Mouse (Mus musculus) intestine, embryonic 15.5 days (tissue): ENCODE results near the gene Dedd2. TPM values are rescaled to one million over a fixed set of nuclear protein-coding genes. Genes with fewer than 3 reads are reported as not detected.
A peak's percentile ranks its signal among the peaks of the same experiment; 100 is the strongest.

Experiments
- ATAC-seq: fragments of 200-750 bp; cut with Nextera tagmentation; 2 replicates; pipeline ENCODE4 v1.8.0; 2017; ENCODE audit warnings: moderate TSS enrichment, moderate library complexity
- H3K27ac ChIP-seq: fragments of 300-500 bp; sonication (generic); 2 replicates; pipeline ENCODE4 v1.5.1; 2015; ENCODE audit warnings: mild to moderate bottlenecking, inconsistent platforms
- H3K27me3 ChIP-seq: fragments of 300-500 bp; sonication (generic); replicated peaks from 2 replicates; pipeline ENCODE4 v1.6.1; 2015; ENCODE audit warnings: inconsistent platforms
- H3K36me3 ChIP-seq: fragments of 300-500 bp; sonication (generic); 2 replicates; pipeline ENCODE4 v1.6.1; 2015; ENCODE audit warnings: inconsistent platforms
- H3K4me1 ChIP-seq: fragments of 300-500 bp; sonication (generic); replicated peaks from 2 replicates; pipeline ENCODE4 v1.6.1; 2015; ENCODE audit warnings: inconsistent platforms
- H3K4me2 ChIP-seq: fragments of 300-500 bp; sonication (generic); replicated peaks from 2 replicates; pipeline ENCODE4 v1.6.1; 2015; ENCODE audit warnings: mild to moderate bottlenecking, inconsistent platforms
- H3K4me3 ChIP-seq: fragments of 300-500 bp; sonication (generic); replicated peaks from 2 replicates; pipeline ENCODE4 v1.5.1; 2015; ENCODE audit warnings: inconsistent platforms
- H3K9ac ChIP-seq: fragments of 300-500 bp; sonication (generic); 2 replicates; pipeline ENCODE4 v1.6.1; 2015; ENCODE audit warnings: inconsistent platforms
- H3K9me3 ChIP-seq: fragments of 300-500 bp; sonication (generic); 2 replicates; pipeline ENCODE4 v1.6.1; 2016; ENCODE audit warnings: inconsistent platforms
- WGBS: fragments of 180-500 bp; shearing (Covaris S2); methylation state at CpG from one replicate; pipeline ENCODE4 v1.1.7; 2015; 5-methylcytosine and 5-hydroxymethylcytosine counted together
- polyA plus RNA-seq: library from polyadenylated mRNA; unstranded; fragments of >200 nt; fragmentation: Nextera tagmentation; extraction: Ambion mirVana; gene quantifications from 2 replicates; pipeline ENCODE4 v1.2.1, GENCODE M21; 2015

The Dedd2 gene
- polyA plus RNA-seq, 1 experiment from 2014 or later, result 13.5 TPM

GRCm38 (mm10) chr7:25222275-25222967, 2.0 kb upstream of the Dedd2 start:
- H3K4me2 ChIP-seq, result peak overlapping the region; percentile 95

GRCm38 (mm10) chr7:25221102-25221883, 878 bp upstream of the Dedd2 start, which contains the start of gene Zfp526:
Gene Zfp526, plus strand, starts transcription at chr7:25221425.
- no peaks in the 10 kb centered on the region for H3K9me3 ChIP-seq
- peaks cover 18% of the 10 kb centered on the region; the same call in 1 of the 2 replicates for H3K36me3 ChIP-seq
- peak within 1 kb of the TSS; percentile 92 for H3K27ac ChIP-seq
- peak within 1 kb of the TSS; percentile 80 for H3K4me3 ChIP-seq
- peak within 1 kb of the TSS; percentile 79 for H3K9ac ChIP-seq
- no peaks in the 10 kb centered on the region for H3K27me3 ChIP-seq
- ATAC-seq, result peak; percentile 93
- H3K4me1 ChIP-seq, result peaks cover 40% of the 10 kb centered on the region
- peak within 1 kb of the TSS; percentile 95 for H3K4me2 ChIP-seq
- WGBS, result under 1% methylated on average over 45 of the region's 45 CpGs

More at GRCm38 (mm10) chr7:25222275-25222967, 2.0 kb upstream of the Dedd2 start:
- no peaks in the 10 kb centered on the region for H3K9me3 ChIP-seq
- H3K36me3 ChIP-seq, result peaks cover 29% of the 10 kb centered on the region
- peak overlapping the region; percentile 79 for H3K9ac ChIP-seq
- no peak overlapping the region for H3K27ac ChIP-seq
- no peaks in the 10 kb centered on the region for H3K27me3 ChIP-seq
- peaks cover 39% of the 10 kb centered on the region for H3K4me1 ChIP-seq
- WGBS, result 82% methylated on average over 10 of the region's 10 CpGs
- H3K4me3 ChIP-seq, result peak overlapping the region; percentile 80
- no peak for ATAC-seq

- Histone ChIP-seq H3K9me3 (no peaks in the 10 kb centered on the region), H3K27ac (peak overlapping the region; percentile 92), H3K4me1 (peaks cover 40% of the 10 kb centered on the region), H3K4me2 (peak overlapping the region; percentile 95), H3K36me3 (0 out of 2 replicates have a peak, but pooled peaks cover 8% of the 10 kb centered on the region), H3K27me3 (no peaks in the 10 kb centered on the region), H3K9ac (peak overlapping the region; percentile 79), H3K4me3 (peak overlapping the region; percentile 80)
- peak; percentile 80 for ATAC-seq
- 3% methylated on average over 31 of the region's 31 CpGs for WGBS
Observed at GRCm38 (mm10) chr7:25219756-25220456, 509 bp downstream of the Dedd2 start.

GRCm38 (mm10) chr7:25219416-25219750, 1.0 kb downstream of the Dedd2 start:
- Histone ChIP-seq H3K9ac (peak overlapping the region; percentile 74), H3K27me3 (no peaks in the 10 kb centered on the region), H3K4me1 (peaks cover 40% of the 10 kb centered on the region), H3K36me3 (0 out of 2 replicates have a peak, but pooled peaks cover 6% of the 10 kb centered on the region), H3K27ac (peak overlapping the region; percentile 92), H3K9me3 (no peaks in the 10 kb centered on the region), H3K4me2 (peak overlapping the region; percentile 95), H3K4me3 (peak overlapping the region; percentile 80)
- no peak for ATAC-seq
- WGBS, result 0% methylated on average over 16 of the region's 16 CpGs

GRCm38 (mm10) chr7:25218705-25219415, 1.6 kb downstream of the Dedd2 start:
- Histone ChIP-seq H3K4me2 (peak overlapping the region; percentile 95), H3K4me1 (peaks cover 40% of the 10 kb centered on the region), H3K9me3 (no peaks in the 10 kb centered on the region), H3K27ac (peak overlapping the region; percentile 92), H3K9ac (peak overlapping the region; percentile 74), H3K4me3 (peak overlapping the region; percentile 80), H3K27me3 (no peaks in the 10 kb centered on the region), H3K36me3 (0 out of 2 replicates have a peak, but pooled peaks cover 3% of the 10 kb centered on the region)
- peak; percentile 31 for ATAC-seq
- under 1% methylated on average over 52 of the region's 53 CpGs for WGBS

GRCm38 (mm10) chr7:25217653-25218395, 2.6 kb downstream of the Dedd2 start:
- 60% methylated on average over 12 of the region's 12 CpGs for WGBS
- no peak overlapping the region for H3K27ac ChIP-seq
- no peaks in the 10 kb centered on the region for H3K27me3 ChIP-seq
- 0 out of 2 replicates have a peak, but pooled peaks cover 3% of the 10 kb centered on the region for H3K36me3 ChIP-seq
- peak overlapping the region; percentile 95 for H3K4me2 ChIP-seq
- peak overlapping the region; percentile 74 for H3K9ac ChIP-seq
- peaks cover 37% of the 10 kb centered on the region for H3K4me1 ChIP-seq
- H3K9me3 ChIP-seq, result no peaks in the 10 kb centered on the region
- no peak for ATAC-seq
- H3K4me3 ChIP-seq, result peak overlapping the region; percentile 80; the same call in 1 of the 2 replicates

- Histone ChIP-seq H3K9me3 (no peaks in the 10 kb centered on the region), H3K27ac (no peak overlapping the region), H3K4me2 (no peak overlapping the region), H3K36me3 (peaks cover 6% of the 10 kb centered on the region; the same call in 1 of the 2 replicates), H3K4me3 (no peak overlapping the region), H3K27me3 (no peaks in the 10 kb centered on the region), H3K9ac (no peak overlapping the region), H3K4me1 (peaks cover 19% of the 10 kb centered on the region)
- no peak for ATAC-seq
- 94% methylated on average over 2 of the region's 2 CpGs for WGBS
Observed at GRCm38 (mm10) chr7:25214172-25214571, 6.2 kb downstream of the Dedd2 start.

GRCm38 (mm10) chr7:25213099-25213498, 7.3 kb downstream of the Dedd2 start:
- ATAC-seq, result no peak
- Histone ChIP-seq H3K27ac (no peak overlapping the region), H3K9ac (no peak overlapping the region), H3K4me2 (no peak overlapping the region), H3K36me3 (peaks cover 6% of the 10 kb centered on the region; the same call in 1 of the 2 replicates), H3K4me1 (peaks cover 14% of the 10 kb centered on the region), H3K4me3 (no peak overlapping the region), H3K27me3 (no peaks in the 10 kb centered on the region), H3K9me3 (no peaks in the 10 kb centered on the region)
- 74% methylated on average over 3 of the region's 3 CpGs for WGBS

GRCm38 (mm10) chr7:25210482-25210881, 9.9 kb downstream of the Dedd2 start:
- no peak overlapping the region for H3K27ac ChIP-seq
- no peaks in the 10 kb centered on the region for H3K27me3 ChIP-seq
- no peaks in the 10 kb centered on the region for H3K9me3 ChIP-seq
- WGBS, result 78% methylated on average over 4 of the region's 4 CpGs
- no peak overlapping the region for H3K4me2 ChIP-seq
- H3K36me3 ChIP-seq, result peaks cover 6% of the 10 kb centered on the region; the same call in 1 of the 2 replicates
- peaks cover 14% of the 10 kb centered on the region for H3K4me1 ChIP-seq
- no peak for ATAC-seq
- H3K4me3 ChIP-seq, result no peak overlapping the region
- H3K9ac ChIP-seq, result no peak overlapping the region

- peak overlapping the region; percentile 14 for H3K4me2 ChIP-seq
- no peak overlapping the region for H3K4me3 ChIP-seq
- H3K9ac ChIP-seq, result no peak overlapping the region
- WGBS, result 63% methylated on average over 3 of the region's 3 CpGs
- no peaks in the 10 kb centered on the region for H3K9me3 ChIP-seq
- peak; percentile 82 for ATAC-seq
- peak overlapping the region; percentile 33; the same call in 1 of the 2 replicates for H3K27ac ChIP-seq
- H3K36me3 ChIP-seq, result peaks cover 3% of the 10 kb centered on the region; the same call in 1 of the 2 replicates
- H3K4me1 ChIP-seq, result peaks cover 16% of the 10 kb centered on the region
- no peaks in the 10 kb centered on the region for H3K27me3 ChIP-seq
Observed at GRCm38 (mm10) chr7:25209161-25209622, 11.2 kb downstream of the Dedd2 start.
